Mouse (Mus musculus) thymus, postnatal 25 days (tissue): ENCODE measurements around the gene Pik3c2a.

Experiments used
- DNase-seq: peaks from one replicate; pipeline ENCODE4 v3.0.0; 2022

Gene Pik3c2a

GRCm38 (mm10) chr7:116292377-116292776 is 150.9 kb downstream of the Pik3c2a start:
- DNase-seq, result no peak

DNA sequence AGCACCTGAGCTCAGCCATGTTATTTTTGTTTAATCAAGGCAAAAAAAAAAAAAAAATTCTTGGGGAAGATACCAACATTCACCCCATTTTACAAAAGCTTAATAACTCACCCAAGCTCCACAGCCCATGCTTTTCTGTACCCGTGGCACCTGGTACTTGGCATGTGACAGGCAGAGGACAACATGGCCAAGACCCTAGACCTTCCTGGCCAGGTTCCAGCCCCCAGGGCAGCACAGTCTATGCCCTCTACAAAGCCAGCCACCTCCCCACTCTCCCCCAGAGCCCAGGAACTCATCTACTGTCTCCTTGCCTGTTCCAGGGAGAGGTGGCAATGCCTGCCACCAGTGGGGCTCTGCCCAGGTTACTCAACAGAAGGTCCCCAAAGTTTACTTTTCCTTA is 152.7 kb downstream of the Pik3c2a start:
- DNase-seq, result no peak

DNA sequence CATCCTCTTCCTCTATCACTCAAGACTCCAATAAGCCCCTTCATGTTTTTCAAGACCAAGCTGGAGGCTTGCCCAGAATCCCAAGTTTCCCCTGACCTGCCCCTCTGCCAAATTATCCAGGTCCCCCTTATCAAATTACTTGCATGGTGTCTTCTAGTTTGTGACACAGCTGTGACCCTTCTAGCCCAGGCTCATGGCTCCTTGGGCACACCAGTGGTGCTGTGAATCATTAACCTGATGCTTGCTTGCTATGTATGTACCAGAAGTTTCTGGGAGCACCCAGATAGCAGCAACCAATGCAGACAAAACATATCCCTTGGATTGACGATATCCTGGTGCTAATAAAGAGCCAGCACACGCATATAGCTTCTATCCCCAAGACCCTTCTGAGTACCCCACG is 154.3 kb downstream of the Pik3c2a start:
- no peak for DNase-seq

DNA sequence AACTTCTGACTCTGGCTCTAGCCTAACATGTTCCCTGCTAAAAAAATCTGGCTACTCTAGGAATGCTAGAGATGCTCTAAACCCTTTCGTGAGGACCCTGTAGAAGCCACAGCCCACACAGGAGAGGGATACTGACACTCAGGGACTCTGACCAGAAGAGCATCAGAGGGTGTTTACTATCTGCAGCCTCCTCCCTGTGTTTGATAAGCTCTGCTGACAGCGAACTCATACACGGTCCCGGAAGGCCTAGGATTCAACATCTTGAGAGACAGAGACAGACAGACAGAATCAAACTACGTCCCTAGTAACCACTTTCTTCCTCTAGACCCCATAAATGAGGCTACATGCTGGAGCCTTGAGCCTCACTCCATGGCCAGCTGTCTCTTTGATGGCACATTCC is 155.3 kb downstream of the Pik3c2a start:
- no peak for DNase-seq
